Mouse (Mus musculus) erythroid progenitor cell, adult 5-6 weeks (primary cell): Measurements from ENCODE around the gene Ankrd1. TPM values are rescaled to one million over a fixed set of nuclear protein-coding genes. Genes with fewer than 3 reads are reported as not detected.

ENCODE experiments used
- ATAC-seq: replicated peaks from 2 replicates; pipeline ENCODE4 v1.8.0; 2016; ENCODE audit warnings: moderate number of reproducible peaks, mild to moderate bottlenecking, moderate TSS enrichment, inconsistent platforms; ENCODE audit not compliant: poor library complexity, low FRiP score, severe bottlenecking
- total RNA-seq, 2 experiments: library from RNA; stranded (forward) in 1 of 2; stranded (reverse) in 1 of 2; fragments of 150-400 nt in 1 of 2; fragments of 186-747, 209-891 nt in 1 of 2; gene quantifications; 2 replicates each; pipeline versions ENCODE4 v1.2.3 to v1.2.4; 2015 to 2017; ENCODE audit warnings: low replicate concordance in 2 of 2

Ankrd1 gene
- not detected in 2 replicates for total RNA-seq (2015; ENCODE audit: low replicate concordance)
- not detected in 2 replicates for total RNA-seq (2017; ENCODE audit: low replicate concordance)

- ATAC-seq, result no peak
Measured at GRCm38 (mm10) chr19:36119783-36120471, at the start of gene Ankrd1. Gene Ankrd1 (minus strand): TSS chr19:36120099.

- no peak for ATAC-seq
Measured at GRCm38 (mm10) chr19:36169101-36169500, 49.2 kb upstream of the Ankrd1 start.

- no peak for ATAC-seq
Measured at GRCm38 (mm10) chr19:36168121-36168520, 48.2 kb upstream of the Ankrd1 start.

GRCm38 (mm10) chr19:36167291-36167896, 47.5 kb upstream of the Ankrd1 start:
- no peak for ATAC-seq

- ATAC-seq, result no peak
Measured at GRCm38 (mm10) chr19:36166401-36167160, 46.7 kb upstream of the Ankrd1 start.

- no peak for ATAC-seq
Measured at GRCm38 (mm10) chr19:36165351-36165750, 45.5 kb upstream of the Ankrd1 start.

GRCm38 (mm10) chr19:36150241-36151007, 30.5 kb upstream of the Ankrd1 start:
- no peak for ATAC-seq

- no peak for ATAC-seq
Measured at GRCm38 (mm10) chr19:36148578-36148977, 28.7 kb upstream of the Ankrd1 start.

- no peak for ATAC-seq
Measured at GRCm38 (mm10) chr19:36143571-36143970, 23.7 kb upstream of the Ankrd1 start.

GRCm38 (mm10) chr19:36133731-36134130, 13.8 kb upstream of the Ankrd1 start:
- no peak for ATAC-seq

GRCm38 (mm10) chr19:36133064-36133463, 13.2 kb upstream of the Ankrd1 start:
- ATAC-seq, result no peak

- ATAC-seq, result no peak
Measured at GRCm38 (mm10) chr19:36131990-36132389, 12.1 kb upstream of the Ankrd1 start.

- no peak for ATAC-seq
Measured at GRCm38 (mm10) chr19:36130181-36130580, 10.3 kb upstream of the Ankrd1 start.

GRCm38 (mm10) chr19:36129643-36130042, 9.7 kb upstream of the Ankrd1 start:
- ATAC-seq, result no peak

GRCm38 (mm10) chr19:36129213-36129612, 9.3 kb upstream of the Ankrd1 start:
- ATAC-seq, result no peak

GRCm38 (mm10) chr19:36128440-36128839, 8.5 kb upstream of the Ankrd1 start:
- ATAC-seq, result no peak

GRCm38 (mm10) chr19:36124203-36124602, 4.3 kb upstream of the Ankrd1 start:
- ATAC-seq, result no peak

GRCm38 (mm10) chr19:36119219-36119618, 680 bp downstream of the Ankrd1 start:
- ATAC-seq, result no peak

- no peak for ATAC-seq
Measured at GRCm38 (mm10) chr19:36116185-36116584, 3.7 kb downstream of the Ankrd1 start.

GRCm38 (mm10) chr19:36112007-36112406, 7.9 kb downstream of the Ankrd1 start:
- ATAC-seq, result no peak
